Mouse (Mus musculus) heart, adult 2 months (tissue): ENCODE data around the gene Ak3.

Experiments
- CTCF ChIP-seq: fragments of 200-600 bp; IDR thresholded peaks from 2 replicates; pipeline ENCODE4 v1.8.1; 2022; ENCODE audit warnings: antibody characterized with exemption, mild to moderate bottlenecking, moderate library complexity
- POLR2A ChIP-seq: fragments of 200-500 bp; IDR thresholded peaks from 2 replicates; pipeline ENCODE4 v1.6.1; 2011; ENCODE audit warnings: mild to moderate bottlenecking, low read depth, low read length, control low read depth; ENCODE audit not compliant: insufficient read depth

GRCm38 (mm10) chr19:29049401-29050075, 1.8 kb upstream of the Ak3 start:
- TF ChIP-seq CTCF (no peak), POLR2A (no peak)
